Mouse (Mus musculus): ENCODE measurements at regions not wholly inside any gene's neighbourhood (a gene's known extent, or its start where the extent isn't known, plus 50 kb on each side); places are given as distances from the start of the nearest gene placed in this dataset.
A peak's percentile ranks its signal among the peaks of the same experiment; 100 is the strongest.
"Not testable (repeated sequence)": the region's sequence is repeated elsewhere in the genome, so short reads cannot be mapped to it uniquely, and the experiment has no call there.

DNA sequence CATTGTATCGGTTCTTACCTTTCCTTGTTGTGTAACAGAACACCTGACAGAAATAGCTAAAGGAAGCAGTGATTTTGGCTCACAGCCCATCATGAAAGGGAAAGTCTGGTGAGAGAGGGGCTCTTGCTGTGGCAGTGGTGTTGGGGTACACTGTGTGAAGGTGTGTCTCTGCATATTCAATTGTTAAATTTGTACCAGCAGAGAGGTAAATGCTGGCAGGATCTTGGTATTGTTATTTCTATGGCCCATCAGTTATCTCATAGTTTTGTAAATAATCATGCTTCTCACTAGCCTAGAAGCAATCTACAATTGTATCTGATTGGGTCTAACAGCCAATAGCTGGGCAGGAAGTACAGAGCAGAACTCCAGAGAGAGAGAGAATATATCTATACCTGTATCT is 95.7 kb downstream of the Mfap3l start:
- DNase-seq (ENCODE audit: low read depth, low spot score), result no peak

- DNase-seq (ENCODE audit: low read depth, low spot score), result no peak
Measured at GRCm38 (mm10) chr8:60732545-60732944, 99.9 kb downstream of the Mfap3l start.

- no peak for DNase-seq (ENCODE audit: low read depth, low spot score)
Measured at GRCm38 (mm10) chr8:60735961-60736360, 103.3 kb downstream of the Mfap3l start.

GRCm38 (mm10) chr8:60736401-60736800 is 103.8 kb downstream of the Mfap3l start:
- DNase-seq (ENCODE audit: low read depth, low spot score), result no peak

- DNase-seq (ENCODE audit: low read depth, low spot score), result no peak
Measured at GRCm38 (mm10) chr8:60736913-60737312, 104.3 kb downstream of the Mfap3l start.

DNA sequence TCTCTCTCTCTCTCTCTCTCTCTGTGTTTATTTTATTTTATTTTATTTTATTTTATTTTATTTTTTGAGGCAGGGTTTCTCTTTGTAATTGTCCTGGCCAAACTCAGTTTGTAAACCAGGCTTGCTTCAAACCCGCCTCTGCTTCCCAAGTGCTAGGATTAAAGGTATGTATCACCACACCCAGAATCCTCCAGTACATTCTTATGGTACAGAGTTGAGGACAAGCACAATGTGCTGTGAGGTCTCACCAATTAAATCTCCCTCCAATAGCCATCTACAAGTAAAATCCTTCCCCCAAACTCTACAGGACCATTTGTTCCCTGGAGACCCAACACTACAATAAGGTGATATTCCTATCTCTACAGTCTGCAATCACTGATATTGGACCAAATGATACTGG is 105.0 kb downstream of the Mfap3l start:
- DNase-seq (ENCODE audit: low read depth, low spot score), result no peak

- no peak for DNase-seq (ENCODE audit: low read depth, low spot score)
Measured at GRCm38 (mm10) chr8:60745877-60746276, 113.2 kb downstream of the Mfap3l start.

DNA sequence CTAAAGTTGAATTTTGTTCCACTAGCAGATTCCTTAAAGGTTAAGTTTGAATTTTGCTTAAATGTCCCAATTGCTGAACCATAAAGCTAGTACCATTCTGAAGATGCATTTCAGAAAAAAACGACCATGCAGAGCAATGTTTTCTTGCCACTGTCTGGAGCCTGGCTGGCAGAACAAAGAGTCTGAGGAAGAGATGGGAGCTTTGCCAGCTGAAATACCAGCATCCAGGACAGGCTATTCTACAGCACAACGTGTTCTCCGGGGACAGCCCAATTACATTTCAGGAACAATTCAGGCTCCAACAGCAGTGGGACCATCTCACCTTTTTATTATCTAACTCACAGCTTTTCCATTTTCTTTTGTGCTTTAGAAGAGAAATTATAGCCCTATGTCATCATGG is 113.9 kb downstream of the Mfap3l start:
- no peak for DNase-seq (ENCODE audit: low read depth, low spot score)

- DNase-seq (ENCODE audit: low read depth, low spot score), result no peak
Measured at GRCm38 (mm10) chr8:60755704-60756415, 123.2 kb downstream of the Mfap3l start.

- no peak for DNase-seq (ENCODE audit: low read depth, low spot score)
Measured at GRCm38 (mm10) chr8:60763959-60764358, 126.3 kb upstream of the Hpf1 start.

DNA sequence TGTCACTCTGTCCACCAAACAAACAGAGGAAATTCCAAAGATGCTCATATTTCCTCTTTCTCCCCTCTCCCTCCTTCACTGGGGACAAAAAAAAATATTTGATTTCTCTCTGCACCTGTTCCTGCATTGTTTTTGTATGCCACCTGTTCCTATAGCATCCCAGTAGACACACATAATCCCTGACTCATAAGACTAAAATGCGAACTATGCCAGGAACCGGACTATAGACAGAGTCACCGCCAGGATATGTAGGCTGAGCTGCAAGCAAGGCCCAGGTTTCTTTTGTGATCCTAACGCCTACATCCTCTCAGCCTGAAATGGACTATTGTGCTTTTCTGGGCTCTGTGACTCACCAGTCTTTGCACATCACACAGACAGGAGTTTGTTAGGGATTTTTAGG is 116.9 kb upstream of the Hpf1 start:
- DNase-seq (ENCODE audit: low read depth, low spot score), result peak; percentile 25

DNA sequence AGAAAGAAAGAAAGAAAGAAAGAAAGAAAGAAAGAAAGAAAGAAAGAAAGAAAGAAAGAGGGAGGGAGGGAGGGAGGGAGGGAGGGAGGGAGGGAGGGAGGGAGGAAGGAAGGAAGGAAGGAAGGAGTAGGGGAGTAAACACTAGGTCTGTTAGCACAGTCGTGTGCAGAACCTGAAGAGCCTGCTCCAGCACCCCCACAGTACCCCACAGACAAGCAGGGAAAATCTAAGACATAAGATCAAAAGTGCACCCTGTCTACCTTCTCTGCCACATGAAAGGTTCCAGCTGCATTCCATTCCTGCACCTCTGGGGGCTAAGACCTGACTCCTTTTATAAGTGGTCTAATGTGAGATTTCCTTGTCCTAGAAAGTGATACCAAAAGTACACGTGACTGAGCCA is 114.0 kb upstream of the Hpf1 start:
- DNase-seq (ENCODE audit: low read depth, low spot score), result not testable (repeated sequence)

DNA sequence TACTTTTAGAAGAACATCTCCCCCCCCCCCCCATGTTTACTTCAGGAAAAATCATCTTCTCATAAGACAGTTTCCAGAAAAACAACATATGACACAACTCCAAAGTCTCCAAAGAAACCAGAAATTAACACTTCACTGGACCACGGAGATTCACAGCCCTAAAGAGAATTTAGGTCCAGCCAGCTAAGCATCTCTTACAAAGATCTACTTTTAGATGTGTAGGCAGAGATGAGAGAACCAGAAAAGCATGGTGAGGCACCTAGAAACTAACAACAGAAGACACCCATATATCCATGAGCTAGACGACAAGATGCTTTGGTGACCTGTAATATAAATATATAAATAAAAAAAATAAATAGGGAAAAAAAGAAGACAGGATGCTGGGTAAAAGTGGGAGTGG is 105.2 kb upstream of the Hpf1 start:
- no peak for DNase-seq (ENCODE audit: low read depth, low spot score)

- no peak for DNase-seq (ENCODE audit: low read depth, low spot score)
Measured at GRCm38 (mm10) chr8:60790453-60790852, 99.8 kb upstream of the Hpf1 start.

DNA sequence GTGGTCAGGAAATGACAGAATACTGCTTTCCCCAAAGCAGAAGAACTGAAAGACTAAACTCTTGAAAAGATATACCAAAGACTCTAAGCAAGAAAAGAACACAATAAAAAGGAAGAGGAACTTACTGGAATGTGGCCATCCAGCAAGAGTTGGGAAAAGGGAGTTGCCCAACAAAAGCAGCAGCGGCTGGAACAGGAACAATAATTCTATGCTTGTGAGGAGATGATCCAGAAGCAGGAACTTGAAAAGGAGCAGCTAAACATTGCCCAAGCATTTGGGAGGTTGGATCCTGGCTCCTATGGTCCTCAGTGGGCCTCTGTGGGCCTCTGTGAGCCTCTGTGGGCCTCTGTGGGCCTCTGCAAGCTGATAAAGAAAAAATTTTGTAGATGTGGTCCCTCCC is 97.7 kb upstream of the Hpf1 start:
- DNase-seq (ENCODE audit: low read depth, low spot score), result no peak

DNA sequence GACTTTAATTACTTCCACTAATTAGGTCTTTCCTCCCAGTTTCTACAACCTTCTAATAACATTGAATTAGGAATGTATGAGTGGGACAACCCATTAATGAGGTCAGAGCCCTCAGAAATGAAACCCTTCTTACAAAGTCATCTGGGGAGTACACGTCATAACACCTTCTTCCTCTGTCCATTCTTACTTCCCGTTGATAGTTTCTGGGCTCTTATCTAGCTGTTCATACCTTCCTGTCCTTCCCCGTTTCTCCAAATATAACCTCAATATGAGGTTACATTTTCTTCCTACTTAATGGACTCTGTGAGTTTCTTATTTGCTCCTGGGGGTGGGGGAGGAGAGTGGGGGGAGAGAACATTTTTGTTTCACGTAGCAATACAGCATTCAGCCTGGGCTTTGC is 85.4 kb upstream of the Hpf1 start:
- DNase-seq (ENCODE audit: low read depth, low spot score), result no peak

- DNase-seq (ENCODE audit: low read depth, low spot score), result no peak
Measured at GRCm38 (mm10) chr8:60806772-60807171, 83.4 kb upstream of the Hpf1 start.

DNA sequence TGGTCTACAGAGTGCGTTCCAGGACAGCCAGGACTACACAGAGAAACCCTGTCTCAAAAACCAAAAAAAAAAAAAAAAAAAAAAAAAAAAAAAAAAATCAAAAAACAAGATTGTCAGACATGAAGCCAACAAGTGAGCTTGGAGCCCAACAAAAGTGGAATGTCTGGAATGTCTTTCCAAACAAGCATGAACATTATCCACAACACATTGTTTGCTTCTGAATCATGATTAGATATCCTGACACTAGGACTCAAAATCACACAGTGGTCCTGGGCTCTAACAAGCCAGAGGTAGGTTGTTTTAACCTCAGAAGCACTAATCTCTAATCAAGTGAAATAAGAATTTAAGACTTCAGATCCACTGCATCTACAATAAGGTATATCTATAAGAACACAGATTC is 80.4 kb upstream of the Hpf1 start:
- no peak for DNase-seq (ENCODE audit: low read depth, low spot score)

GRCm38 (mm10) chr8:60810955-60811354 is 79.3 kb upstream of the Hpf1 start:
- peak; percentile 36 for DNase-seq (ENCODE audit: low read depth, low spot score)

GRCm38 (mm10) chr8:60825676-60826442 is 64.4 kb upstream of the Hpf1 start:
- DNase-seq (ENCODE audit: low read depth, low spot score), result peak; percentile 7

GRCm38 (mm10) chr8:60827241-60827640 is 63.0 kb upstream of the Hpf1 start:
- DNase-seq (ENCODE audit: low read depth, low spot score), result no peak

DNA sequence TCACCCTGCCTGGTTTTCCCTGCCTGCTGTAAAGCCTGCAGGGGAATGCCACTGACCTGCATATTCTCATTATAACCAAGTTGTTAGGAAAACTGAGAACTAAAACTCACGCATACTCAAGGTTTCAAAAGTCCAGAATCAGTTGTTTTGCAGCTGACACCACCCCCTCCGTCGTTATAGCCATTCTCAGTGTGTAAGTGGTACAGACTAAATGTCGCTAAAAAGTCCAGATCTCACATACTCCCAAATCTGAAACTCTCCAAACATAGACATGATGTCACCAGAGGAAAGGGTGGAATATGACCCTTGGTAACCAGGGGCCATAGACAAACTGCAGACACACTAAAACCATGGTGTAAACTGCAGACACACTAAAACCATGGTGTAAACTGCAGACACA is 61.1 kb upstream of the Hpf1 start:
- no peak for DNase-seq (ENCODE audit: low read depth, low spot score)

- DNase-seq (ENCODE audit: low read depth, low spot score), result no peak
Measured at GRCm38 (mm10) chr8:60830556-60830955, 59.7 kb upstream of the Hpf1 start.
